Mouse (Mus musculus) midbrain, embryonic 12.5 days (tissue): ENCODE measurements around the gene Cd209f. TPM values are rescaled to one million over a fixed set of nuclear protein-coding genes. Genes with fewer than 3 reads are reported as not detected.
A peak's percentile ranks its signal among the peaks of the same experiment; 100 is the strongest.
"Not testable (repeated sequence)": the region's sequence is repeated elsewhere in the genome, so short reads cannot be mapped to it uniquely, and the experiment has no call there.

Source experiments
- ATAC-seq: fragments of 200-750 bp; cut with Nextera tagmentation; 2 replicates; pipeline ENCODE4 v1.8.0; 2017; ENCODE audit warnings: low read depth, moderate TSS enrichment, moderate library complexity; ENCODE audit not compliant: low FRiP score
- H3K27ac ChIP-seq: fragments of 300-500 bp; sonication (generic); replicated peaks from 2 replicates; pipeline ENCODE4 v1.5.1; 2016; ENCODE audit warnings: mild to moderate bottlenecking
- H3K27me3 ChIP-seq: fragments of 300-500 bp; sonication (generic); 2 replicates; pipeline ENCODE4 v1.6.1; 2016; ENCODE audit warnings: mild to moderate bottlenecking
- H3K36me3 ChIP-seq: fragments of 300-500 bp; sonication (generic); 2 replicates; pipeline ENCODE4 v1.6.1; 2016
- H3K4me1 ChIP-seq: fragments of 300-500 bp; sonication (generic); 2 replicates; pipeline ENCODE4 v1.6.1; 2016
- H3K4me2 ChIP-seq: fragments of 300-500 bp; sonication (generic); replicated peaks from 2 replicates; pipeline ENCODE4 v1.6.1; 2016; ENCODE audit warnings: mild to moderate bottlenecking, moderate library complexity
- H3K4me3 ChIP-seq: fragments of 300-500 bp; sonication (generic); 2 replicates; pipeline ENCODE4 v1.5.1; 2016; ENCODE audit warnings: mild to moderate bottlenecking
- H3K9ac ChIP-seq: fragments of 300-500 bp; sonication (generic); replicated peaks from 2 replicates; pipeline ENCODE4 v1.6.1; 2016; ENCODE audit warnings: mild to moderate bottlenecking, moderate library complexity
- H3K9me3 ChIP-seq: fragments of 300-500 bp; sonication (generic); 2 replicates; pipeline ENCODE4 v1.6.1; 2016; ENCODE audit warnings: mild to moderate bottlenecking
- WGBS: fragments of 180-500 bp; shearing (Covaris S2); methylation state at CpG from one replicate; pipeline ENCODE4 v1.1.7; 2016; 5-methylcytosine and 5-hydroxymethylcytosine counted together
- polyA plus RNA-seq: library from polyadenylated mRNA; unstranded; fragments of >200 nt; fragmentation: Nextera tagmentation; extraction: Ambion mirVana; gene quantifications from 2 replicates; pipeline ENCODE4 v1.2.1, GENCODE M21; 2016

Cd209f gene
- not detected in 2 replicates for polyA plus RNA-seq

GRCm38 (mm10) chr8:4105735-4106134 lies at the start of gene Cd209f:
Gene Cd209f (minus strand): TSS chr8:4105835.
- H3K27ac ChIP-seq, ATAC-seq, H3K27me3 ChIP-seq, H3K9me3 ChIP-seq, H3K36me3 ChIP-seq, H3K9ac ChIP-seq, H3K4me3 ChIP-seq, H3K4me1 ChIP-seq, H3K4me2 ChIP-seq: not testable (repeated sequence)
- WGBS: 78% methylated on average over 2 of the region's 2 CpGs

DNA sequence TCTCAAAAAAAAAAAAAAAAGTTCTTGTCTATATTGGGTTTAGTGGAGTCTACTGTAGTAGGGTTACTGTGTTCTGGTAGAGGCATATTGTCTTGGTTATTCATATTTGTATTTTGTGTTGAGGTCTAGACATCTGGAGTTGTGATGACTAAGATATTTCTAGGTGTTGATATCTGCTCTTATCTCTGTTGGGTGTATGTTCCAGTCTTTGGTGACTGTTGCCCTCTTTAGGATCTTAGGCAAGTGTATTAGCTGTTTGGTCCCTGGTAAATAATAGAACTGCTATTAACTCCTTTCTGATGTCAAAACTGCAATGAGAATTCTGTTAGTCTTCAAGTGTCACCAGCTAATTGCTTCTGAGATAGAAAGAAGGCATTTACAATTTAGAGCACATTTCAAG lies 49.2 kb upstream of the Cd209f start:
- Histone ChIP-seq H3K4me2 (no peak overlapping the region), H3K4me3 (no peak overlapping the region), H3K9me3 (0 out of 2 replicates have a peak, but pooled peaks cover 4% of the 10 kb centered on the region), H3K9ac (no peak overlapping the region), H3K4me1 (no peaks in the 10 kb centered on the region), H3K36me3 (no peaks in the 10 kb centered on the region), H3K27me3 (no peaks in the 10 kb centered on the region), H3K27ac (no peak overlapping the region)
- no peak for ATAC-seq

GRCm38 (mm10) chr8:4147272-4147671 lies 41.6 kb upstream of the Cd209f start:
- Histone ChIP-seq H3K9me3 (0 out of 2 replicates have a peak, but pooled peaks cover 4% of the 10 kb centered on the region), H3K9ac (no peak overlapping the region), H3K36me3 (no peaks in the 10 kb centered on the region), H3K27ac (no peak overlapping the region), H3K27me3 (no peaks in the 10 kb centered on the region; the same call in 1 of the 2 replicates), H3K4me2 (no peak overlapping the region), H3K4me3 (no peak overlapping the region), H3K4me1 (no peaks in the 10 kb centered on the region)
- 33% methylated on average over 1 of the region's 1 CpGs for WGBS
- no peak for ATAC-seq

- WGBS: 63% methylated on average over 3 of the region's 3 CpGs
- no peak overlapping the region for H3K4me2 ChIP-seq
- H3K27ac ChIP-seq: no peak overlapping the region
- no peaks in the 10 kb centered on the region for H3K36me3 ChIP-seq
- no peak overlapping the region for H3K9ac ChIP-seq
- peaks cover 6% of the 10 kb centered on the region for H3K27me3 ChIP-seq
- H3K9me3 ChIP-seq: no peaks in the 10 kb centered on the region
- H3K4me3 ChIP-seq: no peak overlapping the region
- no peak for ATAC-seq
- H3K4me1 ChIP-seq: no peaks in the 10 kb centered on the region
Observed at GRCm38 (mm10) chr8:4141721-4142120, 36.1 kb upstream of the Cd209f start.

GRCm38 (mm10) chr8:4139660-4140646 lies 34.3 kb upstream of the Cd209f start:
- H3K36me3 ChIP-seq: no peaks in the 10 kb centered on the region
- H3K9me3 ChIP-seq: no peaks in the 10 kb centered on the region
- peak; percentile 84 for ATAC-seq
- H3K4me1 ChIP-seq: no peaks in the 10 kb centered on the region
- H3K4me2 ChIP-seq: no peak overlapping the region
- no peak overlapping the region for H3K9ac ChIP-seq
- H3K4me3 ChIP-seq: no peak overlapping the region
- 11% methylated on average over 12 of the region's 12 CpGs for WGBS
- peaks cover 6% of the 10 kb centered on the region for H3K27me3 ChIP-seq
- H3K27ac ChIP-seq: no peak overlapping the region

DNA sequence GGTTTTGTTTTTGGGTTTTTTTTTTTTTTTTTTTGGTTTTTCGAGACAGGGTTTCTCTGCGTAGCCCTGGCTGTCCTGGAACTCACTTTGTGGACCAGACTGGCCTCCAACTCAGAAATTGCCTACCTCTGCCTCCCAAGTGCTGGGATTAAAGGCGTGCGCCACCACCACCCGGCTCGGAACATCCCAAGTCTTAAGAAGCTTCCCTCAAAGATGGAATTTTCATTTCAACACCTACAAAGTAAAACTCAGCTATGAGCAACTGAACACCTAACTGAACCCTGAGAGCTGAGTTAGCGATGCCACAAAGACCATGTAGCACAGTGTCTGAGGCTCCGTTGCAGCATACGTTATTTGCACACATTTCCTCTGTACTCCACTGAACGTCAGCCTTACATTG lies 28.2 kb upstream of the Cd209f start, which contains the start of gene Cd209g:
TSS of gene Cd209g (plus strand) at position 301 of the 400 bp plus-strand sequence.
- H3K27ac ChIP-seq: no peak within 1 kb of the TSS
- ATAC-seq: no peak
- 92% methylated on average over 10 of the region's 10 CpGs for WGBS
- H3K9me3 ChIP-seq: no peaks in the 10 kb centered on the region
- H3K36me3 ChIP-seq: no peaks in the 10 kb centered on the region
- H3K27me3 ChIP-seq: peaks cover 6% of the 10 kb centered on the region; the same call in 1 of the 2 replicates
- H3K4me2 ChIP-seq: no peak within 1 kb of the TSS
- no peak within 1 kb of the TSS for H3K4me3 ChIP-seq
- no peaks in the 10 kb centered on the region for H3K4me1 ChIP-seq
- H3K9ac ChIP-seq: no peak within 1 kb of the TSS

- not testable (repeated sequence) for H3K9ac ChIP-seq, ATAC-seq, H3K36me3 ChIP-seq, H3K27me3 ChIP-seq, H3K9me3 ChIP-seq, H3K4me2 ChIP-seq, H3K4me1 ChIP-seq, H3K27ac ChIP-seq, H3K4me3 ChIP-seq
- 86% methylated on average over 3 of the region's 3 CpGs for WGBS
Observed at GRCm38 (mm10) chr8:4088514-4088913, 17.1 kb downstream of the Cd209f start.

- peak; percentile 75 for ATAC-seq
- H3K36me3 ChIP-seq, H3K27ac ChIP-seq, H3K27me3 ChIP-seq, H3K9me3 ChIP-seq, H3K4me3 ChIP-seq, H3K9ac ChIP-seq, H3K4me1 ChIP-seq, H3K4me2 ChIP-seq: not testable (repeated sequence)
- WGBS: 35% methylated on average over 33 of the region's 33 CpGs
Observed at GRCm38 (mm10) chr8:4087180-4087722, 18.4 kb downstream of the Cd209f start.

Other genes starting within 250 kb of the Cd209f start
- gene Cd209d, start 227.3 kb downstream of the Cd209f start, polyA plus RNA-seq: not detected in 2 replicates
- not detected in 2 replicates for gene Cd209b, start 179.0 kb downstream of the Cd209f start, polyA plus RNA-seq
- gene Cd209c, start 151.1 kb downstream of the Cd209f start, polyA plus RNA-seq: 0.52 and 0.66 TPM in 2 replicates
- not detected in 2 replicates for gene Cd209g, start 28.3 kb upstream of the Cd209f start, polyA plus RNA-seq
- 60.4 and 64.5 TPM in 2 replicates for gene Evi5l, start 60.7 kb upstream of the Cd209f start, polyA plus RNA-seq
- gene Prr36, start 111.6 kb upstream of the Cd209f start, polyA plus RNA-seq: 37.1 and 47.6 TPM in 2 replicates
- gene Lrrc8e, start 121.0 kb upstream of the Cd209f start, polyA plus RNA-seq: 0.13 TPM in 2 replicates
- 45.1 and 48.4 TPM in 2 replicates for gene Map2k7, start 132.9 kb upstream of the Cd209f start, polyA plus RNA-seq
- gene Gm49320, start 133.0 kb upstream of the Cd209f start, polyA plus RNA-seq: 1.5 and 1.6 TPM in 2 replicates
- gene Tgfbr3l, start 142.4 kb upstream of the Cd209f start, polyA plus RNA-seq: 5.0 and 5.3 TPM in 2 replicates
- 61.9 and 63.0 TPM in 2 replicates for gene Snapc2, start 147.2 kb upstream of the Cd209f start, polyA plus RNA-seq
- gene Ctxn1, start 153.4 kb upstream of the Cd209f start, polyA plus RNA-seq: 170 TPM in 2 replicates
- 54.9 and 57.8 TPM in 2 replicates for gene Timm44, start 170.1 kb upstream of the Cd209f start, polyA plus RNA-seq
- 23.0 and 24.8 TPM in 2 replicates for gene Ccl25, start 219.4 kb upstream of the Cd209f start, polyA plus RNA-seq
- gene Elavl1, start 219.6 kb upstream of the Cd209f start, polyA plus RNA-seq: 294 and 302 TPM in 2 replicates